Mouse (Mus musculus): Measurements from ENCODE around the gene Gm5767. TPM values are rescaled to one million over a fixed set of nuclear protein-coding genes. Genes with fewer than 3 reads are reported as not detected.
"Not testable (repeated sequence)": the region's sequence is repeated elsewhere in the genome, so short reads cannot be mapped to it uniquely, and the experiment has no call there.

Gene Gm5767
- polyA plus RNA-seq, 1 experiment from 2014 or later: not detected

- Histone ChIP-seq H3K9me3 (replicated peaks; ENCODE audit: control insufficient read depth, low read length, poor library complexity, severe bottlenecking) (no peaks in the 10 kb centered on the region), H3K27me3 (ENCODE audit: control insufficient read depth, insufficient read depth, low read depth, low read length) (no peaks in the 10 kb centered on the region), H3K27ac (ENCODE audit: low read length) (no peak overlapping the region), H3K36me3 (ENCODE audit: control insufficient read depth, insufficient read depth, low read length) (peaks cover 7% of the 10 kb centered on the region), H3K4me3 (ENCODE audit: low read depth, low read length) (no peak overlapping the region), H3K4me2 (ENCODE audit: low read length) (no peak overlapping the region), H3K9ac (ENCODE audit: low read depth, low read length) (no peak overlapping the region), H3K4me1 (ENCODE audit: control insufficient read depth, insufficient read depth, low read length) (peaks cover 7% of the 10 kb centered on the region; the same call in 1 of the 2 replicates)
- WGBS: 80% methylated on average over 10 of the region's 10 CpGs
- no peak for ATAC-seq
These were observed 35.0 kb downstream of the Gm5767 start for GRCm38 (mm10) chr16:8715513-8716080.

GRCm38 (mm10) chr16:8716300-8716699, 35.7 kb downstream of the Gm5767 start:
- H3K9ac ChIP-seq (ENCODE audit: low read depth, low read length): no peak overlapping the region
- H3K4me3 ChIP-seq (ENCODE audit: low read depth, low read length): no peak overlapping the region
- H3K27me3 ChIP-seq (ENCODE audit: control insufficient read depth, insufficient read depth, low read depth, low read length): no peaks in the 10 kb centered on the region
- ATAC-seq: no peak
- H3K4me2 ChIP-seq (ENCODE audit: low read length): no peak overlapping the region
- no peak overlapping the region for H3K27ac ChIP-seq (ENCODE audit: low read length)
- peaks cover 7% of the 10 kb centered on the region; the same call in 1 of the 2 replicates for H3K4me1 ChIP-seq (ENCODE audit: control insufficient read depth, insufficient read depth, low read length)
- WGBS: 83% methylated on average over 6 of the region's 6 CpGs
- H3K9me3 ChIP-seq (replicated peaks; ENCODE audit: control insufficient read depth, low read length, poor library complexity, severe bottlenecking): no peaks in the 10 kb centered on the region
- H3K36me3 ChIP-seq (ENCODE audit: control insufficient read depth, insufficient read depth, low read length): peaks cover 7% of the 10 kb centered on the region

GRCm38 (mm10) chr16:8717744-8718143, 37.2 kb downstream of the Gm5767 start:
- Histone ChIP-seq H3K4me1 (ENCODE audit: control insufficient read depth, insufficient read depth, low read length) (peaks cover 7% of the 10 kb centered on the region), H3K4me3 (ENCODE audit: low read depth, low read length) (no peak overlapping the region), H3K4me2 (ENCODE audit: low read length) (no peak overlapping the region), H3K27ac (ENCODE audit: low read length) (no peak overlapping the region), H3K36me3 (ENCODE audit: control insufficient read depth, insufficient read depth, low read length) (peaks cover 7% of the 10 kb centered on the region), H3K9me3 (replicated peaks; ENCODE audit: control insufficient read depth, low read length, poor library complexity, severe bottlenecking) (no peaks in the 10 kb centered on the region), H3K27me3 (ENCODE audit: control insufficient read depth, insufficient read depth, low read depth, low read length) (no peaks in the 10 kb centered on the region), H3K9ac (ENCODE audit: low read depth, low read length) (no peak overlapping the region)
- ATAC-seq: no peak
- WGBS: 93% methylated on average over 10 of the region's 10 CpGs

GRCm38 (mm10) chr16:8720447-8720846, 39.9 kb downstream of the Gm5767 start:
- Histone ChIP-seq H3K27ac (ENCODE audit: low read length) (no peak overlapping the region), H3K36me3 (ENCODE audit: control insufficient read depth, insufficient read depth, low read length) (peaks cover 3% of the 10 kb centered on the region; the same call in 1 of the 2 replicates), H3K9ac (ENCODE audit: low read depth, low read length) (no peak overlapping the region), H3K27me3 (ENCODE audit: control insufficient read depth, insufficient read depth, low read depth, low read length) (no peaks in the 10 kb centered on the region), H3K4me1 (ENCODE audit: control insufficient read depth, insufficient read depth, low read length) (peaks cover 9% of the 10 kb centered on the region), H3K4me2 (ENCODE audit: low read length) (no peak overlapping the region), H3K4me3 (ENCODE audit: low read depth, low read length) (no peak overlapping the region), H3K9me3 (replicated peaks; ENCODE audit: control insufficient read depth, low read length, poor library complexity, severe bottlenecking) (no peaks in the 10 kb centered on the region)
- WGBS: 95% methylated on average over 4 of the region's 4 CpGs
- ATAC-seq: no peak

- Histone ChIP-seq H3K9me3 (replicated peaks; ENCODE audit: control insufficient read depth, low read length, poor library complexity, severe bottlenecking) (no peaks in the 10 kb centered on the region), H3K36me3 (ENCODE audit: control insufficient read depth, insufficient read depth, low read length) (no peaks in the 10 kb centered on the region), H3K4me2 (ENCODE audit: low read length) (no peak overlapping the region), H3K4me1 (ENCODE audit: control insufficient read depth, insufficient read depth, low read length) (peaks cover 11% of the 10 kb centered on the region), H3K9ac (ENCODE audit: low read depth, low read length) (no peak overlapping the region), H3K27me3 (ENCODE audit: control insufficient read depth, insufficient read depth, low read depth, low read length) (no peaks in the 10 kb centered on the region), H3K27ac (ENCODE audit: low read length) (no peak overlapping the region), H3K4me3 (ENCODE audit: low read depth, low read length) (no peak overlapping the region)
- ATAC-seq: no peak
- 82% methylated on average over 3 of the region's 3 CpGs for WGBS
These were observed 43.5 kb downstream of the Gm5767 start for GRCm38 (mm10) chr16:8724031-8724430.

- H3K4me1 ChIP-seq (ENCODE audit: control insufficient read depth, insufficient read depth, low read length): peaks cover 10% of the 10 kb centered on the region
- H3K9ac ChIP-seq (ENCODE audit: low read depth, low read length): no peak overlapping the region
- 89% methylated on average over 2 of the region's 2 CpGs for whole genome bisulfite sequencing
- no peak for ATAC-seq
- no peak overlapping the region for H3K27ac ChIP-seq (ENCODE audit: low read length)
- no peak overlapping the region for H3K4me3 ChIP-seq (ENCODE audit: low read depth, low read length)
- no peaks in the 10 kb centered on the region for H3K9me3 ChIP-seq (replicated peaks; ENCODE audit: control insufficient read depth, low read length, poor library complexity, severe bottlenecking)
- no peak overlapping the region for H3K4me2 ChIP-seq (ENCODE audit: low read length)
- H3K36me3 ChIP-seq (ENCODE audit: control insufficient read depth, insufficient read depth, low read length): no peaks in the 10 kb centered on the region
- H3K27me3 ChIP-seq (ENCODE audit: control insufficient read depth, insufficient read depth, low read depth, low read length): no peaks in the 10 kb centered on the region
These were observed 45.2 kb downstream of the Gm5767 start for GRCm38 (mm10) chr16:8725807-8726206.

GRCm38 (mm10) chr16:8728111-8728748, 47.7 kb downstream of the Gm5767 start:
- Histone ChIP-seq H3K4me3 (ENCODE audit: low read depth, low read length) (no peak overlapping the region), H3K4me2 (ENCODE audit: low read length) (no peak overlapping the region), H3K36me3 (ENCODE audit: control insufficient read depth, insufficient read depth, low read length) (no peaks in the 10 kb centered on the region), H3K27me3 (ENCODE audit: control insufficient read depth, insufficient read depth, low read depth, low read length) (no peaks in the 10 kb centered on the region), H3K9ac (ENCODE audit: low read depth, low read length) (no peak overlapping the region), H3K9me3 (replicated peaks; ENCODE audit: control insufficient read depth, low read length, poor library complexity, severe bottlenecking) (no peaks in the 10 kb centered on the region), H3K4me1 (ENCODE audit: control insufficient read depth, insufficient read depth, low read length) (peaks cover 17% of the 10 kb centered on the region), H3K27ac (ENCODE audit: low read length) (no peak overlapping the region)
- ATAC-seq: 0 out of 2 replicates have a peak, but pooled peaks have one; percentile 34
- 77% methylated on average over 5 of the region's 5 CpGs for WGBS

- Histone ChIP-seq H3K27ac (ENCODE audit: low read length) (no peak overlapping the region), H3K4me2 (ENCODE audit: low read length) (no peak overlapping the region), H3K36me3 (ENCODE audit: control insufficient read depth, insufficient read depth, low read length) (no peaks in the 10 kb centered on the region), H3K4me3 (ENCODE audit: low read depth, low read length) (no peak overlapping the region), H3K9ac (ENCODE audit: low read depth, low read length) (no peak overlapping the region), H3K9me3 (replicated peaks; ENCODE audit: control insufficient read depth, low read length, poor library complexity, severe bottlenecking) (no peaks in the 10 kb centered on the region), H3K4me1 (ENCODE audit: control insufficient read depth, insufficient read depth, low read length) (peaks cover 42% of the 10 kb centered on the region), H3K27me3 (ENCODE audit: control insufficient read depth, insufficient read depth, low read depth, low read length) (no peaks in the 10 kb centered on the region)
- no peak for ATAC-seq
- 87% methylated on average over 7 of the region's 7 CpGs for WGBS
These were observed 51.1 kb downstream of the Gm5767 start for GRCm38 (mm10) chr16:8731630-8732029.

- H3K36me3 ChIP-seq (ENCODE audit: control insufficient read depth, insufficient read depth, low read length); H3K4me2 ChIP-seq (ENCODE audit: low read length); H3K9ac ChIP-seq (ENCODE audit: low read depth, low read length); H3K27me3 ChIP-seq (ENCODE audit: control insufficient read depth, insufficient read depth, low read depth, low read length); ATAC-seq; H3K27ac ChIP-seq (ENCODE audit: low read length); H3K9me3 ChIP-seq (replicated peaks; ENCODE audit: control insufficient read depth, low read length, poor library complexity, severe bottlenecking); H3K4me3 ChIP-seq (ENCODE audit: low read depth, low read length): not testable (repeated sequence)
- WGBS: 91% methylated on average over 3 of the region's 4 CpGs
- peaks cover 49% of the 10 kb centered on the region for H3K4me1 ChIP-seq (ENCODE audit: control insufficient read depth, insufficient read depth, low read length)
These were observed 51.9 kb downstream of the Gm5767 start for GRCm38 (mm10) chr16:8732450-8732849.

Data from midbrain, embryonic 16.5 days (tissue).